Mouse (Mus musculus) large intestine, adult 2 months (tissue): Measurements from ENCODE around the gene Hdac4. TPM values are rescaled to one million over a fixed set of nuclear protein-coding genes. Genes with fewer than 3 reads are reported as not detected.

ENCODE experiments used
- DNase-seq: peaks from one replicate; pipeline ENCODE4 v3.0.0-alpha.2; 2012; ENCODE audit warnings: low read depth, low spot score
- WGBS: fragments of 180-500 bp; shearing (Covaris S2); methylation state at CpG from one replicate; pipeline ENCODE4 v1.1.7; 2018; 5-methylcytosine and 5-hydroxymethylcytosine counted together
- polyA plus RNA-seq: library from polyadenylated mRNA; depleted of rRNA; stranded (reverse); fragments of >200 nt; gene quantifications from 2 replicates; pipeline ENCODE4 v1.2.3, GENCODE M21; 2012

The Hdac4 gene
- polyA plus RNA-seq, 1 experiment, result 9.3 TPM

DNA sequence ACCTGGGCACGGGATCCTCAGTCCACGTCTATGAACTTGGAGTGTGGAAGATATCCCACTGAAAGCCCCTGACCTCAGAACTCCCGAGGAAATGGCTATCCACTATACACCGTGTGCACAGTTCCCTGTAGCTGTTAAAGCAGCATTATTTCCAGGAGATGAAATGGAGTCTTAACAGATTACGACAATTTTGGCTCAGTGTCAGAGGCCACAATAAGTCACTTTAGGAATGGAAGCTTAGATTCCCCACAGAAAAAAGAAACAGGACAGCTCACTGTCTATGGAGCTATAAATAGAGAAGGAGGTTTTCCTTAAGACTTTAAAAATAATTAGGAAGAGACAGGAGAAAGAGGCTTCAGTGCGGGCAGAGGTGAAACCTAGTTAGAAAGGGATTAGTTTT is 120.2 kb downstream of the Hdac4 start:
- 67% methylated on average over 6 of the region's 6 CpGs for WGBS
- DNase-seq, result no peak

DNA sequence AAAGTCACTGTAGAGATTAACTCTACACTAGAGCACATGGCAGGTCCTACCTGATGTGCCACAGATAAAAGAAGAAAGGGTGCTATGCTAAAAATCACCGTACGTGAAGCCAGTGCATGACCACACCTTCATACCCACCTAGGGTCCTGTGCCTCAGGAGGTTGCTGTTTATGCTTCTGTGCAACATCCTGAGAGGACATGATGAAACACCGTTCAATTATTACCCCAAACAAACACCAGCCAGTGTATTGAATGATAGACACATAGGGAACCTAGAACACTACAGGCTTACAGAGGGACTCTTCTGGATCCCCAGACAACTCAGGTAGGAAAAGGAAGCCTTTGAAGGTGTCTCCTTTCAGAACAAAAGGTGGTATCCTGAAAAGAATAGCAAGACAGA is 120.8 kb downstream of the Hdac4 start:
- no peak for DNase-seq
- WGBS, result 93% methylated on average over 3 of the region's 3 CpGs

DNA sequence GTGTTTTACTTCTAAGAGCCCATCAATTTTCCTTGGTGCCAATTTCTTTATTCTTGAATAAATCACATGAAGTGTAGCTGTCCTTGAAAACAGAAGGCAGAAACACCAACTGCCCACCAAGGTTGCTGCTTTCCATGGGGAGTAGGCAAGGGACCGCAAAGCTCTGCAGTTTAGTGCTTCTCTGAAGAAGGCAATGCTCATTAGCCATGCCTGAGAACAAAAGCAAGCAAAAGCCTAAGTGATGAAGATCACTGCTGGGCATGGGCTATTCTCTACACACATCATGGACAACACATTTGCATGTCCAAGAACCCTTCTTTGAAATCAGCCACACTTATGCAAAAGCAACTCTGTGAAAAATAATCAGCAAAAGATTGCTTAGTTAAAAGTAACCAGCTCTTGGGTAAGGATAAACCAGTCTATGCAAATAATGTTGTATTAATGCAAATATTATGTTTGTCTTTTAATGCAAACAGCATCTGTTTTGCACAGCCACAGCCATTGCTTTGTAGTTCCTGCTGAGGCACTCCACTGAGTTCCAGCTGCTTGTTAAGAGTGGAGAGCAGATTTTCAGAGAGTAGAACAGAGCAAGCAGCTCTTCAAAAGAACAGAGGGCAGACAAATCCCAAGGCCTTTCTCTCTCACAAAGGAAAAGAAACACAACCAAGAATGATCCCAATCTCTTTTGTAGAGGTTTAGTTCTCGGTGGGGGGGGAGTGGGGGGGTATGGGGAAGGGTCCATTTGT is 125.4 kb downstream of the Hdac4 start:
- DNase-seq, result no peak

DNA sequence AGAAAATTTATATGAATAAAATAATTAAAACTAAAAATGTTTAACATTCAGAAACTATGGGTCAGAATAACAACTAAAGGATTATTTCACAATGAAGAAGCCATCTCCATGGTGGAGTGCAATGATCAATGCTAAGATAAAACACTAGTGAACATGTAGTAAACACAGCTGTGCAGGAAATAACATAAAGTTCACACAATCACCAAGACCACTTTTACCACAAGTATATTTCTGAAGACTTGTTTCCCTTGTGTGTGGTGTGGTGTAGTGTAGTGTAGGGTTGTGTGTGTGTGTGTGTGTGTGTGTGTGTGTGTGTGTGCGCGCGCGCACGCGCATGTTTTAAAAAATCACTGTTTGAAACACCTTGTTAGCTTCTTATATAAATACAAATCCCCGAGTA is 126.0 kb downstream of the Hdac4 start:
- DNase-seq, result no peak
- 97% methylated on average over 7 of the region's 7 CpGs for WGBS

More for the DNA sequence above, 125.4 kb downstream of the Hdac4 start:
- WGBS, result 89% methylated on average over 2 of the region's 2 CpGs

DNA sequence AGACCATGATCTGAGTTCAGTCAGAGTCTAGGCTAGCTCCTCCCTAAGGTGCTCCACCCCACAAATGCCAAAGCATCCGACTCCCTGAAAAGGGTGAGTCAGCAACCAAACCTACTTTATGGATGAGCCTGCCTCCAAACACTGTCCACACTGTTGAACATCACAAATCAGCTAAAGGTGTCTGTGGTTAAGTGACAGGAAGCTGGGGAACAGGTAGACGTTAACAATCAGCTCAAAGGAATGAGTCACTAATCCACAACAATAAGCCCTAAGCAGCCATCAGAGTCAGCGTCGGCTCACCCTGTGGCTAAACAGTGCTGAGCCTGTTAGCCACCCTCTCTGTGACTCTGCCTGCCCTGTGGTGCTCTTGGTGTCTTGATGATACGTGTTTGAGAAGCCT is 131.2 kb downstream of the Hdac4 start:
- DNase-seq, result no peak
- WGBS, result 50% methylated on average over 5 of the region's 5 CpGs

DNA sequence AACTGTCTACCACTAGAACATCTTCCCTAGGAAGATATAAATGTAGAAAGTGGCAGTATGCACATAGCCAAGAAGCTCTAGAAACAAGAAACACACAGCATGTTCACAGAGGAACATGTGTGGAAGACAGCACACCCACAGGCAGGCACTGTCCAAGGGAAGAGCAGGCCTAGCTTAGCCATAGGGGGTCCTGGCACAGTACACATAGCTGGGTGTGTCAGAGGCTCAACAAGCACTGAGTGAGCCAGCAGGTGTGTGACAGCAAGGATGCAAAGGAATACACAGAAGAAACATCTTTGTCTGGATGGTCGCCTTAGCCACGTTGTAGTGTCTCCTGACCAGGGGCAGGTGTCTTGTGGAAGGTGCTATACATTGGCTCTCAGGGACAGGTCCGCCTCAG is 132.2 kb downstream of the Hdac4 start:
- no peak for DNase-seq
- WGBS, result 96% methylated on average over 3 of the region's 3 CpGs

DNA sequence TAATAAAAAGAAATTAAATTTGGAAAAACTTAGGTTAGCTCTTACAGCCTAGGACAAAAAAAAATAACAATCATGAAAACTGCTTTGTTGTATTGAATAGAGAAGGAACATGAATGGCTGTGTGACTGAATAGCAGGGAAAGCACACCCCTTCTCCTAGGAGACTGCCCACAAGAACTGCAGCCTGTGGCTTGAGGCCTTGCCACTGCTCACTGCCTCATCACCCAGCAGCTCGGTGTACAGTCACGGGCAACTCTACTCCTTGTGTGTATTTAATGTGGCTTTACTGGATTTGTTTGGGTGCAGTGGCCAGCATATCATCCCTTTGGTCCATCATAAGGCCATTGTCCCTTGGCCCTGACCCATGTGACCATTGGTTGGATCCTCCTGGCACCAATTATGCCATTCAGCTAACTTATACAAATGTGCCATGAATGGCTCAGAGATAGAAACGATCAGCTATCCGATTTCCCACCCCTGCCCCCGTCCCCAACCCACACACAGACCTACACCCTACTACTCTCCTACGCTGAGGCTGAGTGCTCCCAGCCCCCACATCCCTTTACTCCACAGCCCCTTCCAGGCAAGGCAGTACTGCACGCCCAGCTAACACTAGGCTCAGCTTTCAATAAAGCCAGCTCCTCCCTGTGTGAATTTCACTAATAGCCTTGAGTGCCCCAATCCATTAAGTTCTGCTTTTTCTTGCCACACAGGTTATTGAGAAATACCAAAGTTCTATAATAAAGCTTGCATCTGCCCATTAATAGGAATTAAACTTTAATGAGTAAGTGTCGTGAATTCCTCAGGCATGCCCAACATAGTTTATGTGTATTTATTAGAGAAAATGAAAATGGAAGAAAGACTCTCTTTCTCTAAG is 134.1 kb downstream of the Hdac4 start:
- DNase-seq, result no peak

DNA sequence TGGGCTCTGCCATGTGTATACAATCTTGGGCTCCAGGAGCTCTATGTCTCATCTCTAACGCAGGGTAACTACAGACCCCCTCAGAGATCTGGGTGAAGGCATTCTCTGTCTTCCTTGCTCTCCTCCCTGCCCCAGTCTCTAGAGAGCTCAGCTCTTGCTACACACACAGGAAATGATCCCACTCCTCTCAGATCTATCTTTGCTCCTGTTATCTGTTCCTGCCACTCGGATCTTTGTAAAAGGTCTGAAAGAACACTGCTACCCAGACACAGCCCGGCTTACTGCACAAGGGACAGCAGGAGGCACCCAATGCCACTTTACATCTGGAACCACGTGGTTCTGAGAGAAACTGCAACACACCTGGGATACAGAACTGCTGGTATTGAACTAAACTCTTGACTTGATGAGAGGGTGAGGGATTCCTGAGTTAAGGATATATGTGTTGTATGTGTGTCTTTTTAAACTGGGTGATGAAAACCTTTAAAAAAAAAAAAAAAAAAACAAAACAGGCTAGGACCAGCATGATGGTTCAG is 134.9 kb downstream of the Hdac4 start:
- WGBS, result 88% methylated on average over 4 of the region's 4 CpGs
- DNase-seq, result no peak

More for the DNA sequence above, 134.1 kb downstream of the Hdac4 start:
- 86% methylated on average over 8 of the region's 8 CpGs for WGBS

DNA sequence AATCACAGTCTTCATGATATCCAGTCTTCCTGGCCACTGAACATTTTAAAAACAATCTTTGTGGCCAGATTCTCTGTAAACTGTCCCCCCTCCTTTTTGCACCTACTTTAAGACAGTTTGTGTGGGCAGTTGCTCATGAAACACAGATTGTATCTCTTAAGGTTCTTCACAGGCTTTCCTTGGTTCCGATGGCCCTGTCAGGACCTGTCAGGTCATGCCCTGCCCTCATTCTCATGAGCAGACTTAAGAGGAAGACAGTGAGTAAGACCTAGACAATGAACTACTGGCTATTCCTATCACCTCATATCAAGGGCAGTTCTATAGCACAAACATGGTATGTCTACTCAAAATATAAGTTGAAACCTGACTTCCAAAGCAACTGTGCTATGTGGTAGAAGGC is 135.9 kb downstream of the Hdac4 start:
- WGBS, result 82% methylated on average over 1 of the region's 1 CpGs
- DNase-seq, result no peak

DNA sequence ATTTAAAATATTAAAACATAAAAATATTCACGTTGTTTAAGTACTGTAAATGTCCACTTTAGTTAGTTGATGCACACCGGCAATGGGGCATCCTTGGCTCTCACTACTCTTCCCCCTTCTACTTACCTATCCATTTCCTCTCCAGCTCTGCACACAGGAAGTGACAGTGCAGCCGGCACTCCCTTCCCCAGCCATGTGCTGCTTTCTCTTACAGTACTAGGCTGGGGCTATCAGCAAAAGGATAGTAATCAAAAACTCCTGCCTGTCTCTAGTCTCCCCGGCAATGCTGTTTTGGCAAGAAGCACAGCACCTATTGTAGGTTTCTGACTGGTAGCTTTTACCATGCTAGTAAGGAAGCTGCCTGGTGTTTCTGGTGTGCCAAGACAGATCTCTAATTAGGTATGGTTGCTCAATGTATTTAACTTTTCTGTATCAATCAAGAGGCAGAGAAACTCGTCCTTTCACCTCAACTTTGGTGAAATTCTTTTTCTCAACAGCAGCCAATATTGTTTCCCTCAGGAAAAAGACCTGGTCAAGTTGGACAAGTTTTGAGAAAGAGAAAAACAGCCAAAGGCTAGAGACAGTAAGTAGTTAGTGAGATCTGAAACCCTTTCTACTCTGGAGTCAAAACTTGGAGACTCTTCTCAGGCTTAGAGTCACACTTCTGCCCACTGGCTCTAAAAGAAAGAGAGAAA is 136.6 kb downstream of the Hdac4 start:
- DNase-seq, result no peak
- WGBS, result 59% methylated on average over 5 of the region's 5 CpGs

DNA sequence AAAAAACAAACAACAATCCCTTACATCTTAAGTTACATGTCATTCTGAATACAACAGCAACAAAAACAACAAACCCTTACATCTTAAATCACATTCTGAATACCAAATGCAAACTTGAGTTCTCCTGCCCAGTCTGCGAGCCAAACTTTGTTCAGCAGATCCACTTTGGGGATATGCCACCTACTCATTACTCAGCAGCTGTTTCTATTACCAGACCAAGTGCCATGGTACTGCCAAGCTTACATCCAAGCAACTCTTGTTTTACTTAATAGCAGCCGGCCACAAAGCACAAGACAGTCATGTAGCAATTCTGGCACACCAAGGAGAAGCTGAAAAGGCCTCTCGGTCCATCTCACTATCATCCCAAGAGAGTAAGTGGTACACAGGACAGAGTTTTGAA is 138.4 kb downstream of the Hdac4 start:
- DNase-seq, result no peak
- WGBS, result 91% methylated on average over 3 of the region's 3 CpGs

DNA sequence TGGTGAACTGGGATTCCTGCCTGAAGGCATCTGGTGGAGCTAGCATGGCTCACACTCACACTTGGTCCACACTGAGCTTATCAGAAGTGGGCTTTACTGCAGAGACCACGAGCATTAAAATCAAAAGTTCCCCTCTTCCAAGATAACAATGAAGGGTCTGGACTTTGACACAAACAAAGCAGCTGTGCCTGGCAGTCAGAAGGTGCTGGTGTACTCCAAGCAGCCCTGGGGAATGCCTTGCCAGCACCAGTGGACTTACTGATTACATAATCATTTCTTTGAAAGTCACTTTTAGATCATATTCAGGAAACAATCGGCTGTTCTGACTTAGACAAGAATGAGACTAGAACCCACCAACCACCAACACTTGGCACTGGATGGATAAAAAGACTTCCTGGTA is 140.3 kb downstream of the Hdac4 start:
- DNase-seq, result no peak
- WGBS, result 23% methylated on average over 2 of the region's 2 CpGs

DNA sequence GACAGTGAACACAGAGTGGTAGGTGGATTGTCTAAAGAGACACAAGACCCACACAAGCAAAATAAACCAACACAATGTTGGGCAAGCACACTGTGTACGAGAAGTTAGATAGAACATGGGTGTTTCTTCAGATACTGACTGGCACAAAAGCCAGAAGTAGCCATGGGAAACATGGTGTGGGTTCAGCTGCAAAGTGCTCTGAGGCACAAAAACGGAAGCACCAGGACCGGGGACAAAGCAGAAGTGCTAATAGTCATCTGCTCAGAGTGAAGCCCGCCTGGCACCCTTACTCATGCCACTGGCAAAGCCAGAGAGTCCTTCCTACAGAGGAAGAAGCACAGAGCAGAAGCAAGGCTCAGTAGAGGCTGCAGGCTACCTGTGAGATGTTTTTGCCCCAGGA is 143.3 kb downstream of the Hdac4 start:
- DNase-seq, result no peak
- 75% methylated on average over 4 of the region's 4 CpGs for WGBS

DNA sequence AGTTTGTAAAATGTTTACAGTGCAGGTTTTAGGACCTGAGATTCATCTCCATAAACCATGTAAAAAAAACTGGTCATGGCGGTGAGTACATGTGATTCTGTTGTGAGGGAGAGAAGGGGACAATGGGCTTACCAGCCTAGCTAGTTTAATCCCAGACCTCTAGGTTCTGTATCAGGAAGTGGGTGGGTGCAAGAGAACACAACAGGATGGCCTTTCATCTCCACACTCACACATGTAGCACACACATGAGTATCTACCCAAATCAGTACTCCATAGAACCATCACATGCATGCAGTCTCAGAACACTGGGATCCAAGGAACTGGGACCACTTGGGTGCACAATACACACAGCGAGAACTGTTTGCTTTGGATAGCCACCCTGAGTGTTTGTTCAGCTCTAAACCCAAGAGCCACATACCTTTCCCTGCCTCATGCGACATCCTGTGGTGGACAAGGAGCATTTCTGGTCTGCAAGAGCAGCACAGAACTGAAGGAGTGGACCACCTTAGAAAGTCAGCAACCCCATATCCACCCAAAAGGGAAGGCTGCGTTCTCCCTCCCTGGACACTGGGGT is 143.9 kb downstream of the Hdac4 start:
- WGBS, result 59% methylated on average over 4 of the region's 4 CpGs
- DNase-seq, result no peak

DNA sequence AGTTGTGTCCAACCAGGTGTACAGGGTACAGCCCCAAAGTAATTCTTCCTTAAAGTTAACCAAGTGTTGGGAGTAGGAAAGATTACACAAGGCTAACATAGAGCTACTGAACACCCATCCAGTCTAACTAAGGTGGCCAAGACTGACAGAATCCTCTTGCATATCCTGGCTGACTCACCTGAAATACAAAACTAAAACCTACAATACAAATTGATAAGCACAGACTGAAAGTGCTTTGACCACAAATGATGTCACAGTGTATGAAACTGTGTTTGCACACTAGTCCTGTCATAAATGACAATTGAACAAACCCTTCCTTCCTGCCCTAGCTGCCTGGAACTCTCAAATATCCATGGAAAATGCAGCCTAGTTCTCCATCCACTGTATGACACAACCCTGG is 144.5 kb downstream of the Hdac4 start:
- DNase-seq, result no peak

DNA sequence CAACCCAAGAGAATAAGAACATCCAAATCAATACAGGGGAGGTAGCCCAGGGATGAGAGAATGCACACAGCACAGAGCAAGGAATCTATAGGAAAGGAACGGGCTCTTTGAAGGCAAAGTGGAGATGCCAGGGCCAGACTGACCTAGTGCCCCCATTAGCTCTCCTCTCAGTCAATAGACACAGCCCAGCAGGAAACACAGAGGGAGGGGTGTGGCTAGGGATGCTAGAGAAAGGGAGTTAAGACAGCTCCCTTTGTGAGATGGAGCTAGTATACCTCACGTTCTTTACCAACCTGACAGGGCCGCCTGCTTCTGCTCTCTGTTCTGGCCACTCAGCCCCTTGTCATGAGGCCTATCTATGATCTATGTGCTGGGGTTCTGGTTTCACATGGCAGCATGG is 144.9 kb downstream of the Hdac4 start:
- DNase-seq, result no peak
- WGBS, result 68% methylated on average over 3 of the region's 3 CpGs

DNA sequence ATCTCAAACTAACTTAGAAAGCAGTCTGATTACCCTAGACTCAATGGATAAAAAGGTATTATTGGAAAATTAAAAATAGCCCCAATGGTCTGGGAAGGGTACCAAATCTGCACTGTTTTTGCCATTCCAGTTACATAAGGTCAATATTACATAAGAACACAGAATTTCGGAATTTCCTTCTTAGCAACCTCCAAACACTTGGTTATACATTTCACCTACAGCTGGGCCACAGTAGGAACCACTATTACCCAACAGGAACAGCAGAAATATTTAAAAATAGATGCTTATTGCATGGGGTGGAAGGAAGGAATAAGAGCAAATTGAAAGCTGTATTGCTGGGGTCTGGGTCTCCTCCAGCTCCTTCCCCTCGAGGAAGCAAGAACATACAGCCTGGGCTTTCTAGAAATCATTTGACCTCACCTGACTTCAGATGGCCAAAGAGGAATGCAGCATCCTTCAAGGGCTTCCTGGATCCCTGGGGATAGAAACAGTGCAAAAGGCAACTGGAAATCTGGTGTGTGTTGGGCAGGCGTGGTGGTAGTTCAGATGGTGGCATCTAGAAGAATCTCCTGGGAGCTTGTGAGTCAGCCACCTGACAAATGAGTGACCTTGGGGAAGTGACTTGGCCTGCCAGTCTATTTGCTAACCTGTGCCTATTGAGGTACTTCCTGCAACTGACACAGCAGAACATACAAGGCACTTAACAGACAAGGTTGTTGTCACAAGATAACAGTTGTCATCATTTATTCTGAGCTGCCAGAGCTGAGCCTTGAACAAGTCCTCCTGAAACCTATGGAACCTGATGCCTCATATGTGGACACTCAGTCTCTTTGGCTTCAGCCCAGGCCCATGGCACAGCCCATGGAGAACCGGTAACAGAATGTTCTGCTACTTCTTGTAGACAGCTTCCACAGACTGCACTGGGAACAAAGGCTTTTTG is 146.8 kb downstream of the Hdac4 start:
- 60% methylated on average over 4 of the region's 4 CpGs for WGBS
- DNase-seq, result no peak

DNA sequence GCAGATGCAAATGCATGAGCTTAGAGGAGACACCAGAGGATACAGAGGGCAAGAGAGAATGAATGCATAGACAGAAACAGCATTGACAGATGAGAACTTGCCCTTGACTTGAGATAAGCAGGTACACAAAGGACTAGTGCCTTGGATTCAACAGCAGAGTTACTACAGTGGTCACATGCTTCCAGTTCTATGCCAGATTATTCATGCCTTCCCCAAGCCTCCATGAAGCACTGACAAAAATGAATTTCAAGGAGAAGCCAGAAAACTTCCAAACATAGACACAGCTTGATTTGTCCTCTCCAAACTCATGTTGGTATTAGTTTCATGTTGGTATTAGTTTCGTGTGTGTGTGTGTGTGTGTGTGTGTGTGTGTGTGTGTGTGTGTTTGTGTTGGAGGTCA is 149.8 kb downstream of the Hdac4 start:
- WGBS, result 64% methylated on average over 1 of the region's 1 CpGs
- no peak for DNase-seq

DNA sequence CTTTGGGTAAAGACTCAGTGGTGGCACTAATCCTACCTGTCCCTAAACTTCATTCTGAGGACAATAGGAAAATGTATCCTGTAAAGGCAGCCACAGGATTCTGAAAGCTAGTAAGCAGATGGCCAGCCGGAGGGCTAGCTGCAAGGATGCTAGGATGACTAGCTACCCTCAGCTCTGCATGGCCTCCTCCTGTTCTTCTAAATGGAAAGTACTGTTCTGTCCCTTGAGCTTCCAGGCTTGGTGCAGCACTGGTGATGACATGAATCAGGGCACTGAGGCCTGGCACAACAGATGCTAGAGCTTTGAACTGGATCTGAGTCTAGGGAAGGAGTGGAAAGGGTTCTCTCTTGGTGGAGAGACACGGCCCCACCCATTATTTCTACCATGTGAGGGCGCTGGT is 150.6 kb downstream of the Hdac4 start:
- no peak for DNase-seq
- WGBS, result 90% methylated on average over 3 of the region's 3 CpGs
